Mouse (Mus musculus): Measurements from ENCODE around the gene Dact3. TPM values are rescaled to one million over a fixed set of nuclear protein-coding genes. Genes with fewer than 3 reads are reported as not detected.

Dact3 gene
- polyA plus RNA-seq (2015; fragmentation: Nextera tagmentation; extraction: Ambion mirVana), result 3.3 and 3.4 TPM in 2 replicates

DNA sequence AGATGAGACGGTGACA, at the start of gene Dact3:
Gene Dact3 (plus strand): TSS at position 8 of the 16 bp plus-strand sequence.
- Histone ChIP-seq H3K4me3 (peak within 1 kb of the TSS; percentile 85), H3K27me3 (no peaks in the 10 kb centered on the region), H3K27ac (replicated peaks) (peak within 1 kb of the TSS; percentile 90), H3K4me2 (replicated peaks) (peak within 1 kb of the TSS; percentile 92), H3K9me3 (no peaks in the 10 kb centered on the region), H3K36me3 (no peaks in the 10 kb centered on the region; the same call in 1 of the 2 replicates), H3K4me1 (peaks cover 35% of the 10 kb centered on the region), H3K9ac (replicated peaks) (peak within 1 kb of the TSS; percentile 78)
- no peak for ATAC-seq (replicated peaks)
- WGBS, result 0% methylated on average over 1 of the region's 1 CpGs

DNA sequence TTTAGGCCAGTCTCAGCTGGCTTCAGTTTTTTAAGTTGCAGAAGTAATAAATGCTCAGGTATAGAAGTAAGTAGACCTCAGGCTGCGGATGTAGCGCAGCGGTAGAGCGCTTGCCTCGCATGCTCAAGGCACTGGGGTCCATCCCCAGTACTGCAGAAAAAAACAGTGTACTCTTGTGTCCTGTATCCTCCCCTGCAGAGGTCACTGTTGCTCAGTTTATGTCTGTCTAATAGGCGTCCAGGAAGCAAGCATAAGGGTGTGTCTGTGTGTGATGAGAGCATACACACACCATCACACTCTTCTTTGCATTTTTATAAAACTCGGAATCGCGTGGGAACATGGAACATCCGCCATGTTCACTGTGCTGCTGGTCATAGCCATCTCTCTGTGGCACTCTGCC, 49.3 kb upstream of the Dact3 start:
- H3K9ac ChIP-seq (replicated peaks), result no peak overlapping the region
- H3K27me3 ChIP-seq, result no peaks in the 10 kb centered on the region
- H3K9me3 ChIP-seq, result no peaks in the 10 kb centered on the region
- no peak overlapping the region for H3K4me2 ChIP-seq (replicated peaks)
- peaks cover 10% of the 10 kb centered on the region for H3K4me1 ChIP-seq
- WGBS, result 82% methylated on average over 10 of the region's 10 CpGs
- H3K4me3 ChIP-seq, result no peak overlapping the region
- no peak for ATAC-seq (replicated peaks)
- H3K27ac ChIP-seq (replicated peaks), result no peak overlapping the region
- peaks cover 72% of the 10 kb centered on the region for H3K36me3 ChIP-seq

DNA sequence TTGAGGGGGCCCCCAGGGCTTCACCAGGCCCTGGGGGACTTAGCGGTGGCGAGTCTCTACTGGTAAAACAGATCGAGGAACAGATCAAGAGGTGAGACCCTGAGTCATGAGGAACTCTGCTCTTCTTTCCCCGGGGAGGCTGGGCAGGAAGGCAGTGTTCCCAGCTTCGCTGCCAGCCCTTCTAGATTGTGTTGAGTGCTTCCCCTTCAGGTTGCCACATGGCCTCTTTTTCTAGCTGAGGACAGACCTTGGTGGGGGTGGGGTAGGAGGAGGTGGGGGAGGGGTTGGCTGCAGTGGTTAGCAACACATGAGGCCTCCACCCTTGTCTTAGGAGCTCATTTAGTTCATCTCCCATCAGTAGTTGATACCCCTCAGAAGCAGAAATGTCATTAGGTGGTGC, 48.5 kb upstream of the Dact3 start:
- WGBS, result 87% methylated on average over 5 of the region's 5 CpGs
- no peak for ATAC-seq (replicated peaks)
- Histone ChIP-seq H3K4me3 (no peak overlapping the region), H3K27ac (replicated peaks) (no peak overlapping the region), H3K36me3 (peaks cover 80% of the 10 kb centered on the region), H3K9me3 (no peaks in the 10 kb centered on the region), H3K4me1 (peaks cover 4% of the 10 kb centered on the region), H3K9ac (replicated peaks) (no peak overlapping the region), H3K4me2 (replicated peaks) (no peak overlapping the region), H3K27me3 (no peaks in the 10 kb centered on the region)

DNA sequence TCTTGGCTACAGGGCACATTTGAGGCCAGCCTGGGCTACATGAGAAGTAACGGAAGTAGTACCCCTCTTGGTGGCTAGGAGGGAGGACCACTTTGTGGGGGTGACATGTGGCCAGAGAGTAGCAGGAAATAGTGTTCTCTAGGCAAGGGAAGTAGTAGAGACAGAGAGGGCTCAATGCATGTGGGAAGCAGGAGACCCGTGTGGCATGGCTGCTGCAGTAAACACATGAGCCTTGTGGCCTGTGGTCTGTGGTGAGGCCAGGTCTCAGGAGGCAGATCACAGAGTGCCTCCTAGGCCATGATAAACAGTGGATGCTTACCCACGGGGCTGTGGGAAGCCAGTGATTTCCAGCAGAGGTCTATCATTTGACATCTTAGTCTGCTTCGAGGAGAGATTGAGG, 47.8 kb upstream of the Dact3 start:
- peaks cover 87% of the 10 kb centered on the region for H3K36me3 ChIP-seq
- WGBS, result 88% methylated on average over 4 of the region's 4 CpGs

DNA sequence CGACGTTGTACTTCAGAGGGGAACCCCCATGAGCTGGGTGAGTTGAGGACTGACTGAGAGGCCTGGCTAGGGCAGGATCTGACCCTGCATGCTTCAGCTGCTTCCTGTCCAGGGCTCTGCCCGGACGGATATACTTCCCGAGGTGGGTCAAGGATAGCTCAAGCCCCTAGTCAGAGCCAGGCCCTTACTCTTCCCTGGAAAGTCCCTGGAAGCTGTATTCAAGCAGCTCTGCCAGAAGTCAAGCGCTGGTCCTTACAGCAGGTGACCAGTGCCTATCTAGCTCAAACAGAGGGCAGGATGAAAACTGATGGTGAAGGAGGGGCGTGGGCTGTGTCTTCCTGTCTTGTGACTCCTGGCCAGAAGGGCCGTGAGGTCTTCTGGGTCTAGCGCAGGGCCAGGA, 44.7 kb upstream of the Dact3 start:
- Histone ChIP-seq H3K9me3 (no peaks in the 10 kb centered on the region), H3K27me3 (no peaks in the 10 kb centered on the region), H3K27ac (replicated peaks) (no peak overlapping the region), H3K9ac (replicated peaks) (no peak overlapping the region), H3K4me2 (replicated peaks) (no peak overlapping the region), H3K4me3 (no peak overlapping the region), H3K36me3 (peaks cover 99% of the 10 kb centered on the region), H3K4me1 (no peaks in the 10 kb centered on the region)
- no peak for ATAC-seq (replicated peaks)
- 93% methylated on average over 9 of the region's 9 CpGs for WGBS

More for the DNA sequence above, 47.8 kb upstream of the Dact3 start:
- no peak for ATAC-seq (replicated peaks)
- Histone ChIP-seq H3K4me1 (no peaks in the 10 kb centered on the region), H3K4me3 (no peak overlapping the region), H3K9ac (replicated peaks) (no peak overlapping the region), H3K27me3 (no peaks in the 10 kb centered on the region), H3K9me3 (no peaks in the 10 kb centered on the region), H3K4me2 (replicated peaks) (no peak overlapping the region), H3K27ac (replicated peaks) (no peak overlapping the region)

DNA sequence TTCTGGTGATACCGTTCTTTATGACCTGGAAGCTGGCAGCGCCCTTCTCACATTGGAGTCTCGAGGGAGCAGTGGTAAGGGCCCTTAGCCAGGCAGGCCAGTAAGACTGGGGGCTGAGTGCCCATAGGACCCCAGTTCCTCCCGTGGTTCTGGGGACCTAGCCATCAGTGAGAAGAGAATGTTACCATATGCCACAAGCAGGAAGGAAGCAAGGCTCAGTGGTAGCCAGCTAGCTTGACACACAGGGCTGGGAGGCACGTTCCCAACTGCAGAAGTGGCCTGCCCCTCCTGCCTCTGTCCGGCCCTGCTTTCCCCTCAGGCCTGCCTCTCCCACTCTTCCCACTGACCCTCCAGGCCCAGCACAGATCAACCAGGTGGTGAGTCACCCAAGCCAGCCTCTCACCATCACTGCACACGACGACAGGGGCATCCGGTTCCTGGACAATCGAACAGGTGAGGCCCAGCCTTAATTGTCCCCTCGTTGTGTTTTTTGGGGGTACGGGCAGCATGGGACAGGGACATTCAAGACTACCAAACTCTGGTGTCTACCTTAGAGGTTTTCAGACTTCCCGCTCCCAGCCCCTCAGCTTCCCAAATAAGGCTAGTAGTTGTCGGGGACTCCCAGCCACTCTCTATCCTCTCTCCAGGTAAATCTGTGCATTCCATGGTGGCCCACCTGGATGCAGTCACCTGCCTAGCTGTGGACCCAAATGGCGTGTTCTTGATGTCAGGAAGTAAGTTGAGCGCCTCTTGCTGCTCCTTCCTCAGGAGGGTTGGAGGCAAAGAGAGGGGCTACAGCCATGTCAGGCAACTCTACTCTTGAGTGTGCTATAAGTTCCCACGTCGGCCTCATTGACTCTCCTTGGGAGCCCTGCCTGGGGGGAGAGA, 37.0 kb upstream of the Dact3 start:
- H3K4me1 ChIP-seq, result peaks cover 6% of the 10 kb centered on the region
- H3K4me2 ChIP-seq (replicated peaks), result no peak overlapping the region
- no peaks in the 10 kb centered on the region for H3K27me3 ChIP-seq
- H3K9ac ChIP-seq (replicated peaks), result no peak overlapping the region
- peaks cover 67% of the 10 kb centered on the region for H3K36me3 ChIP-seq
- 95% methylated on average over 18 of the region's 18 CpGs for WGBS
- no peak for ATAC-seq (replicated peaks)
- no peak overlapping the region for H3K27ac ChIP-seq (replicated peaks)
- H3K9me3 ChIP-seq, result no peaks in the 10 kb centered on the region
- H3K4me3 ChIP-seq, result no peak overlapping the region

DNA sequence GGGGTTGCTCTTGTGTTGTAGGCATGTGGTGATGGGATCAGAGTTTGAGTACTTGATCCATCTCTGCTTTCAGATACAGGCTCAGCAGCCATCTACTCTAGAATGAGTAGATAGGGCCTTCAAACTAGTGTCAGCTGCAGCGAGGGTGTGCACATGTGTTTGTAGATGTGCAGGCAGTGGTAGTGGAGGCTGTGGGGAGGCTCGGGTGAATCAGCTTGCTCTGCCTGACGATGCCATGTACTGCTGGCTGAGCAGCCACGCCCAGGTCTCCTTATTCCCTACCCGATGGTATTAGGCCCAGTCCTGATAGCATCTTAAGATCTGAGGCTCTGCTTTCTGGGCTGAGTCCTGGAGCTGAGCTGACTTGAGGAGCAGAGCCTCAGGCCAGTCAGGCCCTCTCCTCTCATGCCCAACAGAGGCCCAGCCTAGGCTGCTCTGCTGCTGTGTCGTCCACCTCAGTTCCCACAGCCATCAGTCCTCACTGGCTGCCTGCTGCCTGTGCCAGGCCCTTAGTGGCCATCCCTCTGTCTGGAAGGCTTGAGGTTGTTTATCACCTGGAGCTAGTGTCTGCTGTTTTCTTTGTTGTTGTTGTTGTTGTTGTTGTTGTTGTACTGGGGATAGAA, 36.2 kb upstream of the Dact3 start:
- peaks cover 14% of the 10 kb centered on the region for H3K4me1 ChIP-seq
- H3K27me3 ChIP-seq, result no peaks in the 10 kb centered on the region
- H3K4me3 ChIP-seq, result no peak overlapping the region
- no peaks in the 10 kb centered on the region for H3K9me3 ChIP-seq
- WGBS, result 83% methylated on average over 6 of the region's 6 CpGs
- H3K9ac ChIP-seq (replicated peaks), result no peak overlapping the region
- no peak for ATAC-seq (replicated peaks)
- no peak overlapping the region for H3K27ac ChIP-seq (replicated peaks)
- H3K36me3 ChIP-seq, result peaks cover 59% of the 10 kb centered on the region
- no peak overlapping the region for H3K4me2 ChIP-seq (replicated peaks)

DNA sequence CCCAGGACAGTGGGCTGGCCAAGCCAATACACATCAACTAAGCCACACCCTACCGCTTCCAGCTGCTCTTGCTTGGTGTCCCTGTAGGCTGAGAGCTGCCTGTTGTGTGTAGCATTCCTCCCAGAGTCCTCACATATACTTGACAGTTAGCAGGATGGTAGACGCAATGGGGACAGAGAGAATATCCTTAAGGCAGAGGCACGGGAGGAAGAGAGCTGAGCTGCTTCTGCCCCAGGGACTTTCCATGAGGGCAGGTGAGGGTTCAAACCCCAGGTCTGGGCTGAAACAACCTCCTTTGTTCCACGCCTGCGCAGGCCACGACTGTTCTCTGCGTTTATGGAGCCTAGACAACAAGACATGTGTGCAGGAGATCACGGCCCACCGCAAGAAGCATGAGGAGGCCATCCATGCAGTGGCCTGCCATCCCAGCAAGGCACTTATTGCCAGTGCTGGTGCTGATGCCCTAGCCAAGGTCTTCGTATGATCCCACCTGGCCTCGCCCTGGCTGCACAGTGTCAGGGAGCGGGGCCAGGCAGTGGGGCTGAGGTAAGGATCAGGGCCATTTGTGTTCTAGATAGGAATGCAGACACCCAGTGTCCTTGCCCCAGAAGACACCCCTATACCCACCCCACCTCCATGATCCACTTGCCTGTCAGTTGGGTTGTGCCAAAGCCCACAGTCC, 35.5 kb upstream of the Dact3 start:
- peaks cover 20% of the 10 kb centered on the region for H3K4me1 ChIP-seq
- peaks cover 53% of the 10 kb centered on the region for H3K36me3 ChIP-seq
- H3K4me2 ChIP-seq (replicated peaks), result no peak overlapping the region
- no peak overlapping the region for H3K9ac ChIP-seq (replicated peaks)
- no peak for ATAC-seq (replicated peaks)
- H3K4me3 ChIP-seq, result no peak overlapping the region
- no peaks in the 10 kb centered on the region for H3K9me3 ChIP-seq
- WGBS, result 95% methylated on average over 12 of the region's 12 CpGs
- no peak overlapping the region for H3K27ac ChIP-seq (replicated peaks)
- H3K27me3 ChIP-seq, result no peaks in the 10 kb centered on the region

DNA sequence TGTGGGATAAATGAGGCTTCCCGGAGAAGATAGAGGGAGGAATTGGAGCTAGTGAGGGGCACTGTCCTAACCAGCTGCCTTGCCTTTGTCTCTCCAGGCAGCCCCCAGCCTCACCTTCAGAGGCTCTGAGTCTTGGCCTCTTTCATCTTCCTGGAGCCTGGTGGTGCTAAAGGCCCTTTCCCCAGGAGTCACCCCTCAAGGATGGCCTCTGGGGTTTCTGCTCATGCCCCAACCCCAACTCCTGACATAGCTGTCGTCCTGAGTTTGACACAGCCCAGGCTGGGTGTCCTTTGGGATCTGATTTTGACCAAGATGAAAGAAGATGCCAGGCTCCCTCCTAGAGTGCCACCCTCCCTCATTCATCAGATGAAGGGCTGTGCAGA, 35.0 kb upstream of the Dact3 start:
- Histone ChIP-seq H3K36me3 (peaks cover 48% of the 10 kb centered on the region), H3K9ac (replicated peaks) (no peak overlapping the region), H3K4me3 (no peak overlapping the region), H3K4me2 (replicated peaks) (no peak overlapping the region), H3K27me3 (no peaks in the 10 kb centered on the region), H3K27ac (replicated peaks) (no peak overlapping the region), H3K9me3 (no peaks in the 10 kb centered on the region), H3K4me1 (peaks cover 25% of the 10 kb centered on the region)
- no peak for ATAC-seq (replicated peaks)
- 91% methylated on average over 2 of the region's 2 CpGs for WGBS

DNA sequence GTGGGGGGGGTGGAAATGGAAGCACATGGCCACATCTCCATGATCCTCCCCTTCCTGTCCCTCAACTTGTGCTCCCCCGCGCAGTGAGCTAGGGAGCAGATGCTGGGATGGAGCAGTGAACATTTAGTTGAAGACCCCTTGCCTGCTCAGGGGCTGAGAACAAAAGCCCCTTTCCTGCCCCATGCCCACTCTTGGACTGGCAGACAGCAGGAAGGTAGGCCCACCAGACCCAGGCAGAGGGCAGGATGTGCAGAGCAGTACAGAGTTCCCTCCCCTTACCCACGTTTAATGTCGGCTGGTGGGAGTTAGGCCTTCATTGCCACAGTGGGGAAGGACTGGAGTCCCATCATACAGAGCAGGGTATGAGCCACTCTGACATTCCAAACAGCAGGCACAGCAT, 34.0 kb upstream of the Dact3 start:
- Histone ChIP-seq H3K36me3 (peaks cover 40% of the 10 kb centered on the region), H3K4me3 (no peak overlapping the region), H3K9me3 (no peaks in the 10 kb centered on the region), H3K27ac (replicated peaks) (no peak overlapping the region), H3K4me2 (replicated peaks) (no peak overlapping the region), H3K27me3 (no peaks in the 10 kb centered on the region), H3K9ac (replicated peaks) (no peak overlapping the region), H3K4me1 (peaks cover 32% of the 10 kb centered on the region)
- no peak for ATAC-seq (replicated peaks)
- 78% methylated on average over 4 of the region's 4 CpGs for WGBS

DNA sequence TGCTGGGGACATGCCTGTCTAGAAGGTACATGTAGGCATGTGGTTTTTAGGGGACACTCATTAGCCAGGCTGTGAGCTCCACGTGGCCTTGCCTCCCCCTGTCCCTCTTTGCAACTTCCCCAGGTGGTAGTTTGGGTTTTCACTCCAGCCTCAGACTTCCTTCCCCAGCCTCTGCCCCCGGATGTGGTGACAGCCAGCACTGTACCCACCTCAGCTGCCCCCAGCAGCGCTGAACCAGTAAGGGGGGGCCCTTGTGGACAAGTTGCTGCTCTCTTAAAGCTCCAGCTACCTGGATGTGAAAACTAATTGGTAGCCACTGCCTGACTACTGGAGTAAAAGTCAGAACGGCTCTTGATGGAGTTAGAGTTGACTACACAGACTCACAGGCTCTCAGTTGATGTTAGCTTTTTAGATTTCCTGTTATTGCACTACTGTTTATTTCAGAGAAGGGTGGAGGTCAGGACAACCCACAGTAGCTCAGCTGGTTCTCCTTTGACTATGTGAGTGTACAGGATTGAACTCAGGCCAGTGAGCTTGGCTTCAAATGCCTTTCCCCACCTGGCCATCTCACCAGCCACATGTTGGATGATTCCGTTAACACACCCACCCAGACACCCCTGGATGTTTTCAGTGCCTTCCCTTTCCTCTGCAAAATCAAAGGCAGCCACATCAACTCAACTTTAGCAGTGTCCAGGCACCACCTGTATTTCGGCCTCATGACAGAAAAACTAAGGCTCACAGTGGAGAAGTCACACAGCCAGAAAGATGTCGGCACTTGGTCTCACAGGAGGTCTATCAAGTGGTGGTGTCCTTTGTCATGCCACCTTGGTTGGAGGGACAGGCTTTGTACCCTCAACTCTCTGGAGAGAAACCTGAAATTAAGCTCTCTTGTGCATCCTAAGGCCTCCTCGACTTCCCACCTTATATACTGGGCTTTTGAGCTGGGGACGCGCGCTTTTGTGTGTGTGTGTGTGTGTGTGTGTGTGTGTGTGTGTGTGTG, 33.3 kb upstream of the Dact3 start:
- no peaks in the 10 kb centered on the region for H3K27me3 ChIP-seq
- ATAC-seq (replicated peaks), result peak; percentile 12
- WGBS, result 45% methylated on average over 11 of the region's 11 CpGs
- H3K9ac ChIP-seq (replicated peaks), result no peak overlapping the region; the same call in 1 of the 2 replicates
- H3K9me3 ChIP-seq, result no peaks in the 10 kb centered on the region
- H3K27ac ChIP-seq (replicated peaks), result peak overlapping the region; percentile 70
- H3K4me1 ChIP-seq, result peaks cover 32% of the 10 kb centered on the region
- H3K4me2 ChIP-seq (replicated peaks), result peak overlapping the region; percentile 99
- H3K36me3 ChIP-seq, result peaks cover 39% of the 10 kb centered on the region
- H3K4me3 ChIP-seq, result peak overlapping the region; percentile 60

DNA sequence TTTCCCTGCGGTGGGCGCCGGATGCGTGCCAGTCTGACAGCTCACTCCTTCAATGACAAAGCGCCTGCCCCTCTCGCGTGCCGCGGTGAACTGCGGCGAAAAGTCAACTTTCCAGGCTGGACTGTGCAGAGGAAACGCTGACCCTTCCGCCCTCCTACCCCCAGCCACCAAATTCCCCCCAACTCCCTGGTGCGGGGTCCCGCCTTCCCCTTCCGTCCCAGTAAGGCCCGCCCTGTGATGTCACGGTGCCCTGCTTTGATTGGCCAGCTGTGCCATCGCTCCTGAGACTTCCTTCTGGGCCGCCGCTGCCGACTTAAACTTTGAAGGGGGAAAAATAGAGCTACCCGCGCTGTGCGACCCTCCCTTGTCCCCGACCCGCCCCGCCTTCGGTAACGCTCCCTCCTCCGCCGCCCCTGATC, 32.5 kb upstream of the Dact3 start, which contains the start of gene Prkd2:
Gene Prkd2 (plus strand): TSS at position 258 of the 419 bp plus-strand sequence.
- Histone ChIP-seq H3K4me1 (peaks cover 32% of the 10 kb centered on the region), H3K9me3 (no peaks in the 10 kb centered on the region), H3K27me3 (no peaks in the 10 kb centered on the region), H3K4me3 (peak within 1 kb of the TSS; percentile 60), H3K27ac (replicated peaks) (peak within 1 kb of the TSS; percentile 70), H3K36me3 (peaks cover 32% of the 10 kb centered on the region), H3K9ac (replicated peaks) (peak within 1 kb of the TSS; percentile 72), H3K4me2 (replicated peaks) (peak within 1 kb of the TSS; percentile 99)
- under 1% methylated on average over 31 of the region's 32 CpGs for WGBS
- ATAC-seq (replicated peaks), result peak; percentile 94

Data from forebrain, embryonic 15.5 days (tissue).